In genomic region chr2:84736312-84737161, GRCm38 (mm10) we compare ENCODE assay signal across 8 mouse cellular contexts. TPM values are rescaled to one million over a fixed set of nuclear protein-coding genes. Genes with fewer than 3 reads are reported as not detected.
A peak's percentile ranks its signal among the peaks of the same experiment; 100 is the strongest.
DNase-seq lines count a peak whose midpoint lies in the region; ATAC-seq lines count a peak whose summit lies in the region.

No protein-coding gene starts in this region.

- H3K4me3 ChIP-seq in embryonic facial prominence, embryonic 14.5 days (ENCODE audit: low read depth, low read length), result peak overlapping the region; percentile 8; the same call in 1 of the 2 replicates
- H3K4me3 ChIP-seq in limb, embryonic 13.5 days, result peak overlapping the region; percentile 19

- no peaks in the 10 kb centered on the region for H3K27me3 ChIP-seq in embryonic facial prominence, embryonic 14.5 days (replicated peaks; ENCODE audit: control insufficient read depth, insufficient read depth, low read length)
- no peaks in the 10 kb centered on the region for H3K27me3 ChIP-seq in limb, embryonic 13.5 days

- H3K9ac ChIP-seq in embryonic facial prominence, embryonic 14.5 days (ENCODE audit: low read depth, low read length), result no peak overlapping the region
- H3K9ac ChIP-seq in limb, embryonic 13.5 days, result peak overlapping the region; percentile 56; the same call in 1 of the 2 replicates

- peak; percentile 45 to 55 for DNase-seq in cerebellum, adult 18-20 months
- DNase-seq in 3T3-L1 (ENCODE audit: low read depth, low spot score), result peak; percentile 9
- DNase-seq in embryonic facial prominence, embryonic 14.5 days (ENCODE audit: low spot score), result peak; percentile 23
- peak; percentile 21 for DNase-seq in retina, embryonic 14.5 days (ENCODE audit: low spot score)
- no peak for DNase-seq in right cerebral cortex, postnatal 4 days
- no peak for DNase-seq in thymus, postnatal 10 days (ENCODE audit: low spot score in 2 of 2)

- ATAC-seq in cerebellum, adult (ENCODE audit: insufficient number of reproducible peaks, low FRiP score, low TSS enrichment), result no peak
- no peak for ATAC-seq in embryonic facial prominence, embryonic 14.5 days (ENCODE audit: low read depth)
- ATAC-seq in limb, embryonic 13.5 days (ENCODE audit: low FRiP score, low read depth), result peak; percentile 8; the same call in 1 of the 2 replicates

- H3K27ac ChIP-seq in embryonic facial prominence, embryonic 14.5 days (replicated peaks; ENCODE audit: low read depth, low read length), result no peak overlapping the region
- no peak overlapping the region for H3K27ac ChIP-seq in limb, embryonic 13.5 days

- H3K36me3 ChIP-seq in embryonic facial prominence, embryonic 14.5 days (ENCODE audit: control insufficient read depth, insufficient read depth, low read length), result peaks cover 9% of the 10 kb centered on the region; the same call in 1 of the 2 replicates
- H3K36me3 ChIP-seq in limb, embryonic 13.5 days, result peaks cover 14% of the 10 kb centered on the region

- peak overlapping the region; percentile 70 for H3K4me2 ChIP-seq in embryonic facial prominence, embryonic 14.5 days (ENCODE audit: low read depth, low read length)
- peak overlapping the region; percentile 73 for H3K4me2 ChIP-seq in limb, embryonic 13.5 days (replicated peaks)

- peaks cover 54% of the 10 kb centered on the region for H3K4me1 ChIP-seq in embryonic facial prominence, embryonic 14.5 days (ENCODE audit: control insufficient read depth, insufficient read depth, low read length)
- peaks cover 81% of the 10 kb centered on the region for H3K4me1 ChIP-seq in limb, embryonic 13.5 days

- H3K9me3 ChIP-seq in embryonic facial prominence, embryonic 14.5 days (ENCODE audit: control insufficient read depth, low read length), result no peaks in the 10 kb centered on the region
- no peaks in the 10 kb centered on the region for H3K9me3 ChIP-seq in limb, embryonic 13.5 days

- WGBS in embryonic facial prominence, embryonic 14.5 days, result 3% methylated on average over 25 of the region's 27 CpGs
- 5% methylated on average over 27 of the region's 27 CpGs for WGBS in limb, embryonic 13.5 days

RNA-seq across cellular contexts. Expression of gene Ypel4, which starts 2.7 kb away (rescaled TPM):
- polyA plus RNA-seq in embryonic facial prominence, embryonic 14.5 days (2014; fragmentation: Nextera tagmentation; extraction: Ambion mirVana), result 5.5 and 6.5 TPM in 2 replicates
- 10.2 and 11.2 TPM in 2 replicates for polyA plus RNA-seq in limb, embryonic 13.5 days (2015; fragmentation: Nextera tagmentation; extraction: Ambion mirVana)

RNA-seq across cellular contexts. Expression of gene Gm19426, which starts 6.9 kb away (rescaled TPM):
- polyA plus RNA-seq in embryonic facial prominence, embryonic 14.5 days (2014; fragmentation: Nextera tagmentation; extraction: Ambion mirVana), result 3.9 and 4.0 TPM in 2 replicates
- 11.4 and 12.9 TPM in 2 replicates for polyA plus RNA-seq in limb, embryonic 13.5 days (2015; fragmentation: Nextera tagmentation; extraction: Ambion mirVana)

RNA-seq across cellular contexts. Expression of gene Clp1, which starts 9.4 kb away (rescaled TPM):
- 22.6 and 24.2 TPM in 2 replicates for polyA plus RNA-seq in embryonic facial prominence, embryonic 14.5 days (2014; fragmentation: Nextera tagmentation; extraction: Ambion mirVana)
- 39.7 and 41.0 TPM in 2 replicates for polyA plus RNA-seq in limb, embryonic 13.5 days (2015; fragmentation: Nextera tagmentation; extraction: Ambion mirVana)

RNA-seq across cellular contexts. Expression of gene Zdhhc5, which starts 21.6 kb away (rescaled TPM):
- polyA plus RNA-seq in embryonic facial prominence, embryonic 14.5 days (2014; fragmentation: Nextera tagmentation; extraction: Ambion mirVana), result 31.4 and 31.6 TPM in 2 replicates
- 25.6 and 27.8 TPM in 2 replicates for polyA plus RNA-seq in limb, embryonic 13.5 days (2015; fragmentation: Nextera tagmentation; extraction: Ambion mirVana)

RNA-seq across cellular contexts. Expression of gene Serping1, which starts 38.7 kb away (rescaled TPM):
- polyA plus RNA-seq in embryonic facial prominence, embryonic 14.5 days (2014; fragmentation: Nextera tagmentation; extraction: Ambion mirVana), result 63.0 and 64.7 TPM in 2 replicates
- 25.4 and 30.1 TPM in 2 replicates for polyA plus RNA-seq in limb, embryonic 13.5 days (2015; fragmentation: Nextera tagmentation; extraction: Ambion mirVana)

Comparison
In these comparisons a context has a peak if more than half of its experiments do, and no peak if none do; other contexts are left out.
1. DNase-seq: peak in cerebellum, adult 18-20 months (2 of 2), 3T3-L1 (single experiment), embryonic facial prominence, embryonic 14.5 days (single experiment) and retina, embryonic 14.5 days (single experiment); none in right cerebral cortex, postnatal 4 days (single experiment) and thymus, postnatal 10 days (0 of 2).